Mouse (Mus musculus) midbrain, embryonic 11.5 days (tissue): ENCODE data around the gene Stat3. TPM values are rescaled to one million over a fixed set of nuclear protein-coding genes. Genes with fewer than 3 reads are reported as not detected.

ENCODE experiments used
- ATAC-seq: fragments of 200-750 bp; cut with Nextera tagmentation; 2 replicates; pipeline ENCODE4 v1.8.0; 2017; ENCODE audit warnings: moderate TSS enrichment, moderate library complexity; ENCODE audit not compliant: low FRiP score
- DNase-seq: peaks from one replicate; pipeline ENCODE4 v3.0.0; 2015; ENCODE audit warnings: low spot score; ENCODE audit errors: missing footprints
- H3K27ac ChIP-seq: fragments of 300-500 bp; sonication (generic); 2 replicates; pipeline ENCODE4 v1.5.1; 2014; ENCODE audit warnings: low read depth, low read length
- H3K27me3 ChIP-seq: fragments of 300-500 bp; sonication (generic); 2 replicates; pipeline ENCODE4 v1.6.1; 2014; ENCODE audit warnings: mild to moderate bottlenecking, low read length, moderate library complexity, mixed read lengths; ENCODE audit not compliant: control insufficient read depth, insufficient read depth
- H3K36me3 ChIP-seq: fragments of 300-500 bp; sonication (generic); 2 replicates; pipeline ENCODE4 v1.6.1; 2014; ENCODE audit warnings: mild to moderate bottlenecking, low read length, moderate library complexity, mixed read lengths; ENCODE audit not compliant: control insufficient read depth, insufficient read depth
- H3K4me1 ChIP-seq: fragments of 300-500 bp; sonication (generic); 2 replicates; pipeline ENCODE4 v1.6.1; 2014; ENCODE audit warnings: low read length; ENCODE audit not compliant: control insufficient read depth, insufficient read depth
- H3K4me2 ChIP-seq: fragments of 300-500 bp; sonication (generic); 2 replicates; pipeline ENCODE4 v1.6.1; 2014; ENCODE audit warnings: mild to moderate bottlenecking, moderate library complexity
- H3K4me3 ChIP-seq: fragments of 300-500 bp; sonication (generic); 2 replicates; pipeline ENCODE4 v1.5.1; 2014; ENCODE audit warnings: low read depth, low read length
- H3K9ac ChIP-seq: fragments of 300-500 bp; sonication (generic); 2 replicates; pipeline ENCODE4 v1.6.1; 2014; ENCODE audit warnings: low read length
- H3K9me3 ChIP-seq: fragments of 300-500 bp; sonication (generic); 2 replicates; pipeline ENCODE4 v1.6.1; 2016; ENCODE audit warnings: low read length; ENCODE audit not compliant: control insufficient read depth
- WGBS: fragments of 180-500 bp; shearing (Covaris S2); extraction: QIAGEN DNeasy Blood & Tissue Kit; methylation state at CpG from one replicate; pipeline ENCODE4 v1.1.7; 2014; 5-methylcytosine and 5-hydroxymethylcytosine counted together
- polyA plus RNA-seq: library from polyadenylated mRNA; unstranded; fragments of >200 nt; fragmentation: Nextera tagmentation; extraction: Ambion mirVana; gene quantifications from 2 replicates; pipeline ENCODE4 v1.2.1, GENCODE M21; 2014

Stat3 gene
- polyA plus RNA-seq, 1 experiment from 2014 or later = 24.0 TPM

- Histone ChIP-seq H3K9ac (peak overlapping the region; percentile 96), H3K27ac (no peak overlapping the region), H3K4me1 (peaks cover 18% of the 10 kb centered on the region), H3K36me3 (no peaks in the 10 kb centered on the region), H3K9me3 (no peaks in the 10 kb centered on the region), H3K4me2 (peak overlapping the region; percentile 89), H3K27me3 (peaks cover 3% of the 10 kb centered on the region; the same call in 1 of the 2 replicates), H3K4me3 (peak overlapping the region; percentile 89)
- 5% methylated on average over 13 of the region's 13 CpGs for WGBS
- no peak for DNase-seq
- peak; percentile 8; the same call in 1 of the 2 replicates for ATAC-seq
These were observed 89.8 kb downstream of the Stat3 start for GRCm38 (mm10) chr11:100849456-100850037.

- peaks cover 18% of the 10 kb centered on the region for H3K4me1 ChIP-seq
- H3K27me3 ChIP-seq = no peaks in the 10 kb centered on the region
- no peak for DNase-seq
- peak overlapping the region; percentile 89 for H3K4me2 ChIP-seq
- no peaks in the 10 kb centered on the region for H3K36me3 ChIP-seq
- no peaks in the 10 kb centered on the region for H3K9me3 ChIP-seq
- H3K9ac ChIP-seq = peak overlapping the region; percentile 17; the same call in 1 of the 2 replicates
- no peak overlapping the region for H3K27ac ChIP-seq
- peak overlapping the region; percentile 89; the same call in 1 of the 2 replicates for H3K4me3 ChIP-seq
- 64% methylated on average over 6 of the region's 6 CpGs for WGBS
- ATAC-seq = no peak
These were observed 90.5 kb downstream of the Stat3 start for GRCm38 (mm10) chr11:100848789-100849379.

GRCm38 (mm10) chr11:100848080-100848479 lies 91.3 kb downstream of the Stat3 start:
- ATAC-seq (no peak), DNase-seq (no peak)
- Histone ChIP-seq H3K36me3 (no peaks in the 10 kb centered on the region), H3K9me3 (no peaks in the 10 kb centered on the region), H3K4me2 (no peak overlapping the region), H3K4me3 (no peak overlapping the region), H3K27me3 (no peaks in the 10 kb centered on the region), H3K9ac (no peak overlapping the region), H3K4me1 (peaks cover 18% of the 10 kb centered on the region), H3K27ac (no peak overlapping the region)
- WGBS = 83% methylated on average over 4 of the region's 4 CpGs

- no peaks in the 10 kb centered on the region for H3K27me3 ChIP-seq
- peaks cover 18% of the 10 kb centered on the region for H3K4me1 ChIP-seq
- no peak overlapping the region for H3K27ac ChIP-seq
- no peaks in the 10 kb centered on the region for H3K36me3 ChIP-seq
- no peaks in the 10 kb centered on the region for H3K9me3 ChIP-seq
- no peak overlapping the region for H3K4me2 ChIP-seq
- no peak for DNase-seq
- no peak overlapping the region for H3K4me3 ChIP-seq
- no peak overlapping the region for H3K9ac ChIP-seq
- 90% methylated on average over 4 of the region's 4 CpGs for WGBS
- ATAC-seq = no peak
These were observed 91.8 kb downstream of the Stat3 start for GRCm38 (mm10) chr11:100847572-100847971.

- Histone ChIP-seq H3K4me1 (peaks cover 11% of the 10 kb centered on the region), H3K36me3 (no peaks in the 10 kb centered on the region), H3K9me3 (no peaks in the 10 kb centered on the region), H3K9ac (no peak overlapping the region), H3K4me3 (no peak overlapping the region), H3K27me3 (no peaks in the 10 kb centered on the region), H3K27ac (no peak overlapping the region), H3K4me2 (no peak overlapping the region)
- WGBS = 88% methylated on average over 6 of the region's 6 CpGs
- ATAC-seq (no peak), DNase-seq (no peak)
These were observed 93.5 kb downstream of the Stat3 start for GRCm38 (mm10) chr11:100845793-100846192.

GRCm38 (mm10) chr11:100844121-100844520 lies 95.2 kb downstream of the Stat3 start:
- no peaks in the 10 kb centered on the region for H3K36me3 ChIP-seq
- H3K9me3 ChIP-seq = no peaks in the 10 kb centered on the region
- H3K27ac ChIP-seq = no peak overlapping the region
- 90% methylated on average over 4 of the region's 4 CpGs for WGBS
- H3K9ac ChIP-seq = no peak overlapping the region
- H3K27me3 ChIP-seq = no peaks in the 10 kb centered on the region
- no peak for DNase-seq
- H3K4me2 ChIP-seq = no peak overlapping the region
- no peak for ATAC-seq
- H3K4me1 ChIP-seq = peaks cover 4% of the 10 kb centered on the region; the same call in 1 of the 2 replicates
- H3K4me3 ChIP-seq = no peak overlapping the region

GRCm38 (mm10) chr11:100843070-100843669 lies 96.2 kb downstream of the Stat3 start:
- Histone ChIP-seq H3K27ac (no peak overlapping the region), H3K36me3 (no peaks in the 10 kb centered on the region), H3K4me3 (no peak overlapping the region), H3K27me3 (no peaks in the 10 kb centered on the region), H3K4me1 (no peaks in the 10 kb centered on the region), H3K9ac (no peak overlapping the region), H3K9me3 (no peaks in the 10 kb centered on the region), H3K4me2 (no peak overlapping the region)
- DNase-seq (no peak), ATAC-seq (no peak)
- WGBS = 94% methylated on average over 8 of the region's 8 CpGs

GRCm38 (mm10) chr11:100842025-100842424 lies 97.3 kb downstream of the Stat3 start:
- ATAC-seq = no peak
- H3K4me2 ChIP-seq = no peak overlapping the region
- 87% methylated on average over 7 of the region's 7 CpGs for WGBS

GRCm38 (mm10) chr11:100840866-100841265 lies 98.5 kb downstream of the Stat3 start:
- Histone ChIP-seq H3K9me3 (no peaks in the 10 kb centered on the region; the same call in 1 of the 2 replicates), H3K27me3 (no peaks in the 10 kb centered on the region), H3K4me3 (no peak overlapping the region), H3K9ac (no peak overlapping the region), H3K36me3 (no peaks in the 10 kb centered on the region), H3K27ac (no peak overlapping the region), H3K4me2 (no peak overlapping the region), H3K4me1 (no peaks in the 10 kb centered on the region)
- no peak for DNase-seq
- WGBS = 85% methylated on average over 12 of the region's 12 CpGs
- no peak for ATAC-seq

More at GRCm38 (mm10) chr11:100842025-100842424, 97.3 kb downstream of the Stat3 start:
- no peak for DNase-seq
- Histone ChIP-seq H3K4me3 (no peak overlapping the region), H3K9me3 (no peaks in the 10 kb centered on the region; the same call in 1 of the 2 replicates), H3K4me1 (no peaks in the 10 kb centered on the region), H3K27me3 (no peaks in the 10 kb centered on the region), H3K27ac (no peak overlapping the region), H3K9ac (no peak overlapping the region), H3K36me3 (no peaks in the 10 kb centered on the region)
